Mouse (Mus musculus) erythroblast, embryonic 14.5 days (primary cell): ENCODE measurements around the gene Nckap5.

Experiments
- GATA1 ChIP-seq: IDR thresholded peaks from 2 replicates; pipeline ENCODE4 v1.6.1; 2012; ENCODE audit warnings: low read length, inconsistent platforms, mixed read lengths
- TAL1 ChIP-seq: IDR thresholded peaks from 3 replicates; pipeline ENCODE4 v1.6.1; 2012; ENCODE audit warnings: low read length, inconsistent platforms, mixed read lengths

DNA sequence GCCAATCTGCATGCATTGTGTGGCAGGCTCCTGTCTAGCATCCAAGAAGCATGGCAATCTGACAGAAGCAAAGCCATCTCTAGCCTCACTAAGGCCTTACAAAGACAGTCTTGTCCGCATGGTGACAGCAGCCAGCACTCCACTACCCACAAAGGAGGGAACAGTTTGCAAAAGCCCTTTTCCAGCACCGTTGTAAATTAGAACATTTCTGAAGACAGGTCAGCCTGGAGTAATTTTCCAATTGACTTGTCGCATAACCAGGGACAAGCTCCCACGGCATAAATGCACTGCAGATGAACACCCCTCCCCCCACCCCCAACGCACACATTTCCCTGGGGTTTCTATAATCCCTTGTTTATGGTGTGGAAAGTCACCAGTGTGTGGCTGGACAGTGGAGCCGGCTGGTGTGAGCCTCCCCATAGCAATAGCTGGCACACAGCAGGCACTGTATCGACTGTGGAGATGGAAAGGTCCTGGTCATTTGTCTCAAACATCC, 35.0 kb upstream of the Nckap5 start:
- no peak for TF ChIP-seq GATA1
- TF ChIP-seq TAL1 = no peak
